Mouse (Mus musculus): Measurements from ENCODE around the gene Prr12. TPM values are rescaled to one million over a fixed set of nuclear protein-coding genes. Genes with fewer than 3 reads are reported as not detected.

The Prr12 gene
- total RNA-seq, 2 experiments from 2014 or later = 77.6 to 81.4 TPM

GRCm38 (mm10) chr7:45090251-45090977 lies 37.7 kb upstream of the Prr12 start:
- TF ChIP-seq CTCF (conservative IDR thresholded peaks at IDR 0.05) = no peak
- DNase-seq (ENCODE audit: low spot score in 2 of 2) = no peak

GRCm38 (mm10) chr7:45088597-45088996 lies 35.9 kb upstream of the Prr12 start:
- TF ChIP-seq CTCF (conservative IDR thresholded peaks at IDR 0.05) = no peak
- Histone ChIP-seq H3K27ac (no peak overlapping the region), H3K4me3 (no peak overlapping the region)
- DNase-seq (ENCODE audit: low spot score in 2 of 2) = no peak

More at GRCm38 (mm10) chr7:45090251-45090977, 37.7 kb upstream of the Prr12 start:
- Histone ChIP-seq H3K4me3 (no peak overlapping the region), H3K27ac (no peak overlapping the region)

GRCm38 (mm10) chr7:45086084-45086483 lies 33.4 kb upstream of the Prr12 start:
- Histone ChIP-seq H3K4me3 (no peak overlapping the region), H3K27ac (no peak overlapping the region)
- no peak for DNase-seq (ENCODE audit: low spot score in 2 of 2)
- peak; percentile 28 for TF ChIP-seq CTCF (conservative IDR thresholded peaks at IDR 0.05)

DNA sequence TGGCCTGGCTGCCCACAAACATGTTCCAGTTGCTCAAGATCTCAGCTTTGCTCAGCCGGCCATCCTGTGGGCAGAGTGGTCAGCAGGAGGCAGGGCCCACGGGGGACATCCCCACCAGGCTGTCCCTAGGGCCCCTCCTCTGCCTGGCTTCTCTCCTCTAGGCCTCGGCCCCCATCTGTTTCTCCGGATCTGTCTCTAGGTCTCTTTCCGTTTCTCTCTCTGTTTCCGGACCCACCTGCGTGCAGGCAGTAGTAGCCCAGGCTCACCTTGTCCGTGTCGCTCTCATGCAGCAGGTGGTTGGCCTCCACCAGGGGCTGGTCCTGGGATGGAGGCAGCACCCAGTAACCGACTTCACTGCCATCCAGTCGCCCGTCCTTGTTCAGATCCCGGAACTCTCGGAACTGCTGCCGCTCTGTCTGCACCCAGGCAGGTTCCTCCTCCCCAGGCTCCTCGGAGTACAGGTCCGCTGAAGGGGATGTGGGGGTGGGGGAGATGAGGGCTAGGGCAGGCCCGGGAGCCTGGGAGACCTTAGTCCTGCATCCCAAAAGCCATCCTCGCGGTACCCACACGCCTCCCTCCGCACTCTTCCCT lies 30.7 kb upstream of the Prr12 start:
- DNase-seq (ENCODE audit: low spot score in 2 of 2) = no peak
- TF ChIP-seq CTCF (conservative IDR thresholded peaks at IDR 0.05) = no peak
- peak overlapping the region; percentile 13; the same call in 1 of the 2 replicates for H3K4me3 ChIP-seq
- peak overlapping the region; percentile 73; the same call in 1 of the 2 replicates for H3K27ac ChIP-seq

- no peak for DNase-seq (ENCODE audit: low spot score in 2 of 2)
- Histone ChIP-seq H3K4me3 (peak overlapping the region; percentile 13; the same call in 1 of the 2 replicates), H3K27ac (peak overlapping the region; percentile 73)
- TF ChIP-seq CTCF (conservative IDR thresholded peaks at IDR 0.05) = peak; percentile 24; the same call in 1 of the 2 replicates
These were observed 30.0 kb upstream of the Prr12 start for GRCm38 (mm10) chr7:45082401-45083299.

DNA sequence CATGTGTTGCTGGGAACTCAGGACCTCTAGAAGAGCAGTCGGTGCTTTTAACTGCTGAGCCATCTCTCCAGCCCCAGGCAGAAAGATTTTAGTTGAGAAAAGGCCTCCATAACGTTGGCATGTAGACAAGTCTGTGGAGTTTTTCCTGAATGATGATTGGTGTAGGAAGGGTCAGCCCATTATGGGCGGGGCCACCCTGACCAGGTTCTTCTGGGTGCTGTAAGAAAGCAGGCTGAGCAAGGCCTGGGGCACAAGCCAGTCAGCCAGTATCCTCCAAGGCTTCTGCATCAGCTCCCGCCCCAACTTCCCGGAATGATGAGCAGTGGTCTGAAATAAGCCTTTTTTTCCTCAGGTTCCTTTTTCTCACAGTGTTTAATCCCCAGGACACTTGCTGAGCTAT lies 28.3 kb upstream of the Prr12 start:
- no peak for DNase-seq (ENCODE audit: low spot score in 2 of 2)
- H3K4me3 ChIP-seq = no peak overlapping the region
- TF ChIP-seq CTCF (conservative IDR thresholded peaks at IDR 0.05) = no peak

DNA sequence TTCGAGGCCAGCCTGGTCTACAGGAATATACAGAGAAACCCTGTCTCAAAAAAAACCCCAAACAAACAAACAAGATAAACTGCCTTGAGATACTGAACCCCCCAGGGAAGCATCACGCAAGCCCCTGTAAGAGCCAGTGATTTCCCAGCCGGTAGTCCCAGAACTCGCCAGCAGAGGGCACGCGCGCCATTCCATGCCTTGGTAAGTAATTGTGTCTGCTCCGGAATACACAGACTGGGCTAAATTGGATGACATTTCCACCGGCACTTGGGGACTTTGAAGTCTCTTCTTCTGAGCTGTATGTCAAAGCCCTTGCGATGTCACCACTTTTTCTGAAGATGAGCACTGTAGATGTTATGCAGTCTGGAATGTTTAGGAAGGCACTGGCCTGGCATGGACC lies 27.2 kb upstream of the Prr12 start:
- no peak overlapping the region for H3K27ac ChIP-seq
- H3K4me3 ChIP-seq = no peak overlapping the region
- DNase-seq (ENCODE audit: low spot score in 2 of 2) = peak; percentile 85 to 96
- TF ChIP-seq CTCF (conservative IDR thresholded peaks at IDR 0.05) = peak; percentile 91

More for the DNA sequence above, 28.3 kb upstream of the Prr12 start:
- no peak overlapping the region for H3K27ac ChIP-seq

DNA sequence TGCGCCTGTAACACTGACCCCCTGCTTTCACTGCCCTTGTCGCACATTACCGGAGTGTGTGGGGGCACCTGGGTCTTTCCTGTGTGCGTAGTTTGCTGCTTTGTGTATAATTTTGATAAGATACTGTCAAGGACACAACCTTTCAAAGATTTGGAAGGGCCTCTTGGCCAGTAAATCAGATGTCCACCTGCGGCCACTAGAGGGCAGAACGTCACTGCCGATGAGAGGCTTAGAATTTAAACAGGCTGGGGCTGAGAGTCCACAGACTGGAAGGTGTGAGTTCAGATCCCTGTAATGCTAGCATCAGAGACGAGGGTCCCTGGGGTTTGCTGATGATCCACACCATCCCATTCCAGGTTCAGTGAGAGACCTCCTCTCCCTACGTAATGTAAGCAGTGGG lies 25.8 kb upstream of the Prr12 start:
- Histone ChIP-seq H3K27ac (no peak overlapping the region), H3K4me3 (no peak overlapping the region)
- peak; percentile 83 for TF ChIP-seq CTCF (conservative IDR thresholded peaks at IDR 0.05)
- peak; percentile 38 to 66 for DNase-seq (ENCODE audit: low spot score in 2 of 2)

DNA sequence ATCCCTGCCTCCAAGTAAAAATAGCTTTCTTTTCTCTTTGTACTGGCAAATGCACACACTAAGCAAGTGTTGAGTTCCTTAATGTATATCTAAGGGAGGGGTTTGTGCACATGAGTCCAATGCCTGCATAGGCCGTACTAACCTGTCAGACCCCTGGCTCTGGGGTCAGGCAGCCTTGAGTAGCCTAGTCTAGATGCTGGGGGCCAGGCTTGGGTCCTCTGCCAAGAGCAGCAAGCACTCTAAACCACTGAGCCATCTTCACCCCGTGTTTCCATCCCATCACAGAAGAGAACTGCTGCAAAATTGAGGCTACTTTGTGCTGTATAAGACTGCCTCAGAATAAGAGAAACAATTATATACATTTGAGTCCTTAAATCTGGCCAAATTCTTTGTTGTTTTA lies 25.1 kb upstream of the Prr12 start:
- H3K4me3 ChIP-seq = no peak overlapping the region
- DNase-seq (ENCODE audit: low spot score in 2 of 2) = no peak
- TF ChIP-seq CTCF (conservative IDR thresholded peaks at IDR 0.05) = no peak
- no peak overlapping the region for H3K27ac ChIP-seq

- Histone ChIP-seq H3K4me3 (no peak overlapping the region), H3K27ac (no peak overlapping the region)
- TF ChIP-seq CTCF (conservative IDR thresholded peaks at IDR 0.05) = no peak
- DNase-seq (ENCODE audit: low spot score in 2 of 2) = no peak
These were observed 24.6 kb upstream of the Prr12 start for GRCm38 (mm10) chr7:45077322-45077721.

DNA sequence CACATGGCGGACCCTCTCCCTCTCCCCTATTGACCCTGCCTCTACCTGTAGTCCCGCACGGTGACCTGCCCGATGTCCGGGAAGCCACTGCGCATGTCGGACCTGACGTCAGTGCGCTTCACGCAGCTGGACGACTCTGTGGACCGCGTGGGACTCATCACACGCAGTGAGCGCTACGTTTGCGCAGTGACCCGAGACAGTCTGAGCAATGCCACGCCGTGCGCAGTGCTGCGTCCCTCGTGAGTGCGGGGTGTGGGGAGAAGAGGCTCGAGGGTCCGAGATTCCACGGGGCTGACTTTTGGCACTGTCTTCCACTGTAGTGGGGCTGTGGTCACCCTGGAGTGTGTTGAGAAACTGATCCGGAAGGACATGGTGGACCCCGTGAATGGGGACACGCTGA lies 23.8 kb upstream of the Prr12 start:
- no peak overlapping the region for H3K27ac ChIP-seq
- no peak overlapping the region for H3K4me3 ChIP-seq
- no peak for DNase-seq (ENCODE audit: low spot score in 2 of 2)
- TF ChIP-seq CTCF (conservative IDR thresholded peaks at IDR 0.05) = no peak

GRCm38 (mm10) chr7:45075405-45075804 lies 22.7 kb upstream of the Prr12 start:
- Histone ChIP-seq H3K4me3 (no peak overlapping the region), H3K27ac (no peak overlapping the region)
- TF ChIP-seq CTCF (conservative IDR thresholded peaks at IDR 0.05) = no peak
- DNase-seq (ENCODE audit: low spot score in 2 of 2) = no peak

DNA sequence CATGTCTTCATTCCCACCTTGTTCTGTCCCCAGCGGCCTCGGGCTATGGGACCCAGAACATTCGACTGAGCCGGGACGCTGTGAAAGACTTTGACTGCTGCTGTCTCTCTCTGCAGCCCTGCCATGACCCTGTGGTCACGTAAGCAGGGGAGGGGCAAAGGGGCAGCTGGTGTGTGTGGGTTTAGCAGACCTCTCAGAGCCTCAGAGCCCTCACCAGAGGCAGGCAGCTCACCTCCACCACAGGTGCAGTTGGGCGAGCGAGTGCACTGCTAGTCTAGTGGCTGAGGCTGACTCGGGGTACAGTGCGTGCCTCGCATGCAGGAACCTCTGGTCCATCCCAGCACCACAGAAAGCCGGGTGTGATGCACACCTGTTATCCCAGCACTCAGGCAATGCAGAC lies 21.3 kb upstream of the Prr12 start:
- TF ChIP-seq CTCF (conservative IDR thresholded peaks at IDR 0.05) = no peak
- no peak overlapping the region for H3K4me3 ChIP-seq
- no peak for DNase-seq (ENCODE audit: low spot score in 2 of 2)
- H3K27ac ChIP-seq = no peak overlapping the region
